Mouse (Mus musculus) testis, adult 2 months (tissue): ENCODE measurements around the gene Car14. TPM values are rescaled to one million over a fixed set of nuclear protein-coding genes. Genes with fewer than 3 reads are reported as not detected.
"Not testable (repeated sequence)": the region's sequence is repeated elsewhere in the genome, so short reads cannot be mapped to it uniquely, and the experiment has no call there.

ENCODE experiments used
- H3K27ac ChIP-seq: fragments of 200-500 bp; 2 replicates; pipeline ENCODE4 v1.5.1; 2012; ENCODE audit warnings: low read depth, low read length; ENCODE audit not compliant: control insufficient read depth, insufficient read depth
- H3K27me3 ChIP-seq: fragments of 200-500 bp; 2 replicates; pipeline ENCODE4 v1.6.1; 2012; ENCODE audit warnings: mild to moderate bottlenecking, low read length, moderate library complexity; ENCODE audit not compliant: control insufficient read depth, insufficient read depth
- H3K36me3 ChIP-seq: fragments of 200-500 bp; 2 replicates; pipeline ENCODE4 v1.6.1; 2012; ENCODE audit warnings: mild to moderate bottlenecking, low read length; ENCODE audit not compliant: control insufficient read depth, insufficient read depth
- H3K4me1 ChIP-seq: fragments of 200-500 bp; 2 replicates; pipeline ENCODE4 v1.6.1; 2012; ENCODE audit warnings: low read length; ENCODE audit not compliant: control insufficient read depth, insufficient read depth
- H3K4me3 ChIP-seq: fragments of 200-500 bp; 2 replicates; pipeline ENCODE4 v1.5.1; 2012; ENCODE audit warnings: low read depth, mild to moderate bottlenecking, low read length, moderate library complexity, mixed read lengths; ENCODE audit not compliant: control insufficient read depth
- CTCF ChIP-seq: fragments of 200-500 bp; IDR thresholded peaks from 2 replicates; pipeline ENCODE4 v1.5.1; 2012; ENCODE audit warnings: low read depth, mild to moderate bottlenecking, inconsistent platforms, low read length, moderate library complexity; ENCODE audit not compliant: control insufficient read depth, insufficient read depth, insufficient replicate concordance
- POLR2A ChIP-seq: fragments of 200-500 bp; IDR thresholded peaks from 2 replicates; pipeline ENCODE4 v1.6.1; 2012; ENCODE audit warnings: low read depth, mild to moderate bottlenecking, inconsistent platforms, low read length, moderate library complexity; ENCODE audit not compliant: control insufficient read depth
- polyA plus RNA-seq: library from polyadenylated mRNA; depleted of rRNA; stranded (reverse); fragments of >200 nt; gene quantifications from 2 replicates; pipeline ENCODE4 v1.2.3, GENCODE M21; 2012

The Car14 gene
- polyA plus RNA-seq, 1 experiment = 2.0 TPM

DNA sequence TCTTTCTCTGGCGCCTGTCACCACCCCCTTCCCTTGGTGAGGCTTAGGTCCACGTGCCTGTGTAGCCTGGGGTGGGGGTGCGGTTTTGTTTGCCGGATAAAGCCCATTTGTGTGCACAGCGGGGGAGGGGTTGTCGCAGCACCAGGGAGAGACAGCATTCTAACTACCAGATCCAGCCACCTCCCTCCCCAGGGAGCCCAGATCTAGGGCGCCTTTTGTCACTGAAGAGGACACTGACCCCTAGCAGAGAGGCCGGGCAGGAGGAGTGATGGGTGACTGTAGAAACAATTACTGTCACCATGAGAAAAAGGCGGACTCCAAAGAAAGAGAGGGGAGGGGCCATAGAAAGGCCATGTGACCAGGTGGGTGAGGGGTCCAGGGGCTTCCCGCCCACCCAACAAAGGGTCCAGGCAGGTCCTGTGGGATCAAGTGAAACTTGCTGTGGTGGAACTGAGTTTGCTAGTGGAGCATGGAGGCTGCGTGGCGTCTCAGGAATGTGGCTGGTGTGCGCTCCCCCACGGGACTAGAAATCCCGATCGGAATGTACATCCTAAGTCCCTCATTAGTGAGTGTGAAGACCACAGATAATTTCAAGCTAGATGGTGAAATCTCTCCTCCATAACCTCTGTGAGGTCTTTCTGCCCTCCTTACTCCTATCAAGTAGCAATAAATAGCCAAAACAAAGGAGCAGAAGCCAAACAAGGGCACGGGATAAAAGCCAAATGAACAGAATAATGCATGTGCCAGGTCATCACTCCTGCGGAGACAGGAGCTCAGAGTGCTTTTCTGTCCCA is 852 bp upstream of the Car14 start:
- H3K4me3 ChIP-seq = peak overlapping the region; percentile 5; the same call in 1 of the 2 replicates
- H3K36me3 ChIP-seq = no peaks in the 10 kb centered on the region
- peaks cover 16% of the 10 kb centered on the region for H3K4me1 ChIP-seq
- H3K27me3 ChIP-seq = no peaks in the 10 kb centered on the region
- TF ChIP-seq POLR2A (no peak), CTCF (no peak)
- no peak overlapping the region for H3K27ac ChIP-seq

DNA sequence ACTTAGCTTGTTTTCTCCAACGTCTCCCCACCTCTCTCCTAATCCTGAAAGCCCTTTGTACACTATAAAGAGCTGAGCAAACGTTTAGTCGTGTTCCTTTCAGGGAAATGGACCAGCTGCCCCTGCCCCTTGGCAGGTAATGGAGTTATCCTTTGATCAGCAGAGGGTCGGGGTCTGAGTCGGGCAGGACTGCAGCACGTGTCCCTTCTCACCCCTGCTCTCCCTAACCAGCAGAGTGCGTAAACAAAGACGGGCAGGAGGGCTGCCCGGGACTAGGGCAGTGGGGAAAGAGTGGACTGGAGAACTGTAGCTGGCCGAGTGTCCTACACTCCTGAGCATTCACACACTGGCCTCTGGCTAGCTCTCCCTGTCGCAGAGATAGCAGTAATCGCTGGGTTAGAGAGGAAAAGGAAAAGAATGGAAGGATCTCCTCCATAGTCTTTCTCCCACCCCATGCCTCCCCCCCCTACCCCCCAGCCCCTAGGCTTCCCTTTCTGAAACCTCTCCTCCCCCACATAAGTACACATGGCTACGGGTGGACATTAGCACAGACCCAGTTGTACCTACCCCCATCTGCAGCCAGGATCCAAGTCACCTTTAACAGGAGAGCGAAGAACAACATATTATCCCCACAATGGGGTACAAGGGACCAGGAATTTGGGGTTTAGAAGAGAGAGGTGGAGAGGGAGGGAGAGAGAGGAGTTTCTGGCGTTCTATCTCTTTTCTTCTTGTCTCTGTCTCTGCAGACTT is 563 bp downstream of the Car14 start:
- H3K27ac ChIP-seq = peak overlapping the region; percentile 25; the same call in 1 of the 2 replicates
- TF ChIP-seq CTCF (no peak), POLR2A (no peak)
- no peak overlapping the region; the same call in 1 of the 2 replicates for H3K4me3 ChIP-seq
- H3K27me3 ChIP-seq = no peaks in the 10 kb centered on the region
- peaks cover 18% of the 10 kb centered on the region for H3K4me1 ChIP-seq
- no peaks in the 10 kb centered on the region for H3K36me3 ChIP-seq

DNA sequence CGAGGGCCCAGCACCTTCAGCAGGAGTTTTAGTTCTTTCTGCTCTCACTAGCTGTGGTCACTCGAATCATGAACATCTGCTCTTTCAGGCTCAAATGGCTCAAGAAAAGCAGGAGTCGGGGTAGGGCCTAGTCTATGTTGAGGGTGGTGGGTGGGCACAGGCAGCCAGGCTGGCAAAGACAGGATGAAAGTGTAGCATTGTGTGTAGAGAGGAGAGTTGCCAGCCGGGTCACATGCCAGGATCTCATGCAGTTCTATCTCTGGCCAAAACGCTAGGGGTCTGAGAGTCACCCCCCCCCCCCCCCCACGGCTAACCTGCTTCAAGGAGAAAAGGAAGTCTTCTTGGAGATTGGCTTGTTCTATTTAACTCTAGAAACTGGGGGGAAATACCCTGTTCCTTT is 1.8 kb downstream of the Car14 start:
- no peaks in the 10 kb centered on the region for H3K36me3 ChIP-seq
- TF ChIP-seq POLR2A (no peak), CTCF (no peak)
- no peak overlapping the region for H3K27ac ChIP-seq
- H3K4me1 ChIP-seq = peaks cover 18% of the 10 kb centered on the region
- no peaks in the 10 kb centered on the region for H3K27me3 ChIP-seq
- no peak overlapping the region for H3K4me3 ChIP-seq

DNA sequence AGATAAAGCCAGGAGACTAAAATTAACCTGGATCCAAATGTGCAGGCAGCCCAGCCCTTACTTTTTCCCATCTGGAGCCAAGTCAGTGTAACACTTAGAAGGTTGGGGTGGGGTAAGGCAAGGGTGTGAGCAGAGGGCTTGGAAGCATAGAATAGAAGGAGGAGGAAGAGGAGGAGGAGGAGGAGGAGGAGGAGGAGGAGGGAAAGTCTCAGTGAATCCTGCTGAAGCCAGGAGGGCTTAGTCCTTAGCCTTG is 2.2 kb downstream of the Car14 start:
- TF ChIP-seq POLR2A (no peak), CTCF (no peak)
- H3K4me1 ChIP-seq = peaks cover 18% of the 10 kb centered on the region
- H3K27me3 ChIP-seq = no peaks in the 10 kb centered on the region
- H3K36me3 ChIP-seq = no peaks in the 10 kb centered on the region
- H3K27ac ChIP-seq = no peak overlapping the region
- no peak overlapping the region for H3K4me3 ChIP-seq

DNA sequence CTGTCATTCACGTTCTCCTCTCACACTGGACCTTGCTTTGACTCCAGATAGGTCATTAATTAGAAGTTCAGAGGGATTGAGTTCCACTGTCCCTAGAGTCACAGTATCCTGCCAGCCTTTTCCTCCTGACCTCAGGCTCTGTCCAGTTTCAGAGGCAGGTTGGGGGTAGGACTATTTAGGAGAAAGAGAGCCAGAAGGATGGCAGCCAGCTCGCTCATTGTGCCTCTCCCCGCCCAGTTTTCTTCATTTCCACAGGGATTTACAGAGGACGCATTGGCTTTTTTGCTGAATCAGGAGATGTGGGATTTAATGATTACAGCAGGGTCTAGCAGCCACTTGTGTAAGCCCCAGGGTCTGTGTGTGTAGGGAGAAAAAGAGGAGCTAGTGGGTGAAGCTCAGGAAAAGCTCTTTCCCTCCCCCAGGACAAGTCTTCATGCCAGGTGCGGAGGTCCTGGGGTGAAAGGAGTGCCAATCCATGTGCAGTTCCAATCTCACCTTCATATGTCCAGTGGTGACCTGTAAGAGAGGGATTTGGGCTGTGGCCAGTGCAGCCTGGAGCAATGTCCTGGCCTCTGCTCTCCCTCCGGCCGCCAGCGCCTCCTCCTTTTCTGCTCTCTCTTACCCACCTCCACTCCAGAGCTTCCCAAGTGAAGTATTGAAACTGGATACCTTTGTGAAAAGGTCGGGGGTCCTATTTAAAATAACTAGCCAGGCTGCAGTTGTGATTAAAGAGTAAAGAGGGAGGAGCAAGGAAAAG is 2.7 kb downstream of the Car14 start:
- no peaks in the 10 kb centered on the region for H3K27me3 ChIP-seq
- H3K4me1 ChIP-seq = peaks cover 16% of the 10 kb centered on the region
- TF ChIP-seq CTCF (no peak), POLR2A (no peak)
- H3K4me3 ChIP-seq = no peak overlapping the region
- no peaks in the 10 kb centered on the region for H3K36me3 ChIP-seq
- no peak overlapping the region for H3K27ac ChIP-seq

DNA sequence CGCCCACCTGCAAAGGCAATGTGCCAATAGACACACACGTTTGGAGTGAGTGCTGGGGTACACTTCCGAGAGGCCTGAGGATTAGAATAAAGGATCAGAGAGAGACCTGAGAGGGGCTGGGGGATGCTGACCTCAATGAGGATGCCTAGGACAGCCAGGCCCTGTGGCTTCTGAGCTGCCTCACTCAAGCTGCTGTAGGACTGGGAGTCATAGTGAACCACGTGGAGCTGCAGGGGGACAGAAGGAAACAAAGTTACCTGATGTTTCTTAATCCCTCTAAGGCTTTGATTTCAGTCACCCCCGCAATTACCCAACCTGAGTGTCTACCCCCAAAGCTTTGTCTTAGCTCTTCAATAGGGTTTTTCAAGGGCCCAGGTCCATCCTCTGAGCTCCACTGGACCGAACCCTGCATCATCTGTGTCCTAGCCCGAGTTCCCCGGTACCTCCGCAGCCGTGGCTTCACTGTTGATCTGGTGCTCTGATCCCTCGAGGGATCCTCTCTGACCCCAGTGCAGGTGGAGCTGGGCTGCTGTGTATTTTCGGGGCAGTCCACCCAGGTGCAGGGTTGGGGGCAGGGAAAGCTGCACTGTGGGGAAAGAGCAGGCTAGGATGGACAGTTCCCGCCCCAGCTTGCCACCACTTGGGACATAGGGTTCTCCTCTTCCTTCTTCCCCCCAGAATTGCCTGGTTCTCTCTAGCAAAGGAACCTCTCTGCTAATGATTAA is 4.5 kb downstream of the Car14 start:
- Histone ChIP-seq H3K27ac (no peak overlapping the region), H3K4me3 (no peak overlapping the region), H3K36me3 (no peaks in the 10 kb centered on the region), H3K4me1 (peaks cover 11% of the 10 kb centered on the region), H3K27me3 (no peaks in the 10 kb centered on the region)
- TF ChIP-seq CTCF = no peak
- no peak for TF ChIP-seq POLR2A

DNA sequence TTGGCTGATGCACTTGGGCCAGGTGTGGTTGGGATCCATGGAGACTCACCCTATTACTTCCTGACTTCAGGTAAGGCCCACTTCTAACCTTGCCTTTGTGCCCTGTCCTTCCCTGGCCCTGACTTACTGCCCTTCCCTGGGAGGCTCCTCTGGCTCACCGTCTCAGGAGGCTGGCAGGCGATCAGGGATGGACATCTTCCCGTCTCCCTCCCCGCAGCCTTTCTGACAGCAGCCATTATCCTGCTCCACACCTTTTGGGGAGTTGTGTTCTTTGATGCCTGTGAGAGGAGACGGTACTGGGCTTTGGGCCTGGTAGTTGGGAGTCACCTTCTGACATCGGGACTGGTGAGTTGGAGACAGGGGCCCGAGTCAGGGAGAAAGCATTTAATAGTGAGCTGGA is 9.0 kb downstream of the Car14 start:
- not testable (repeated sequence) for H3K4me1 ChIP-seq, H3K36me3 ChIP-seq, H3K4me3 ChIP-seq, H3K27me3 ChIP-seq, H3K27ac ChIP-seq
